24 mouse cellular contexts compared by ENCODE assay signal in genomic region chr10:90990340-90990739, GRCm38 (mm10).
"Had no signal": no experiment of that assay in that cellular context is flagged by ENCODE, and none has a peak within 500 bp of the region (broad histone marks: within the 10 kb centered on the region; RNA-seq: fewer than 3 reads in every experiment).

No protein-coding gene starts in this region.

- H3K27ac ChIP-seq: gastrocnemius, adult 2 months; heart, adult 2 months; heart, embryonic 13.5 days; heart, embryonic 15.5 days; hindbrain, embryonic 13.5 days; hindbrain, embryonic 15.5 days; hindbrain, postnatal 0 days; layer of hippocampus, adult 2 months; left cerebral cortex, adult 2 months; limb, embryonic 10.5 days; limb, embryonic 12.5 days; liver, embryonic 13.5 days had no signal

- H3K27me3 ChIP-seq: heart, embryonic 13.5 days; heart, embryonic 15.5 days; hindbrain, embryonic 13.5 days; hindbrain, embryonic 15.5 days; limb, embryonic 12.5 days; liver, embryonic 13.5 days had no signal

- H3K4me1 ChIP-seq: heart, embryonic 13.5 days; heart, embryonic 15.5 days; hindbrain, embryonic 15.5 days; limb, embryonic 10.5 days; limb, embryonic 12.5 days; liver, embryonic 13.5 days had no signal

- H3K4me2 ChIP-seq: heart, embryonic 11.5 days; heart, embryonic 13.5 days; heart, embryonic 15.5 days; hindbrain, embryonic 13.5 days; hindbrain, embryonic 15.5 days; limb, embryonic 12.5 days; liver, embryonic 11.5 days; liver, embryonic 13.5 days had no signal

- H3K9ac ChIP-seq: heart, embryonic 13.5 days; heart, embryonic 15.5 days; hindbrain, embryonic 13.5 days; hindbrain, embryonic 15.5 days; limb, embryonic 12.5 days; liver, embryonic 13.5 days had no signal

- H3K9me3 ChIP-seq: heart, embryonic 13.5 days; heart, embryonic 15.5 days; hindbrain, embryonic 13.5 days; hindbrain, embryonic 15.5 days; limb, embryonic 10.5 days; limb, embryonic 12.5 days; liver, embryonic 13.5 days had no signal

- DNase-seq: gastrocnemius, adult 2 months; gastrocnemius, postnatal 10 days; gastrocnemius, postnatal 25 days; heart, adult 2 months; heart, postnatal 36 days; kidney, adult 18-20 months; kidney, adult 8-10 months; kidney, postnatal 10 days; kidney, postnatal 25 days; kidney, postnatal 4 days; liver; liver, embryonic 13.5 days had no signal

- ATAC-seq: hindbrain, postnatal 0 days; intestine, postnatal 0 days had no signal

- H3K4me3 ChIP-seq: gastrocnemius, adult 2 months; heart, adult 2 months; heart, embryonic 13.5 days; heart, embryonic 15.5 days; hindbrain, embryonic 13.5 days; hindbrain, embryonic 15.5 days; layer of hippocampus, adult 2 months; left cerebral cortex, adult 2 months; limb, embryonic 10.5 days; limb, embryonic 12.5 days; liver, embryonic 13.5 days had no signal
